Mouse (Mus musculus) left cerebral cortex, postnatal 10 days (tissue): ENCODE results near the gene Plekho2. TPM values are rescaled to one million over a fixed set of nuclear protein-coding genes. Genes with fewer than 3 reads are reported as not detected.

Experiments
- DNase-seq, 2 experiments: peaks; one replicate each; pipeline ENCODE4 v3.0.0; 2021 to 2022; ENCODE audit warnings: low spot score in 2 of 2, mixed read lengths in 1 of 2; ENCODE audit errors: extremely low spot score in 1 of 2
- intact Hi-C: fragments of 180-260 bp; cut with DNase I; formaldehyde crosslinking; loops from one replicate; pipeline ENCODE4 v1.15.1; 2025
- total RNA-seq, 2 experiments: library from RNA; stranded (reverse); gene quantifications; 2 replicates each; pipeline ENCODE4 v1.2.3; 2021

Plekho2 gene
- total RNA-seq, 2 experiments from 2014 or later: 4.9 to 9.5 TPM

DNA sequence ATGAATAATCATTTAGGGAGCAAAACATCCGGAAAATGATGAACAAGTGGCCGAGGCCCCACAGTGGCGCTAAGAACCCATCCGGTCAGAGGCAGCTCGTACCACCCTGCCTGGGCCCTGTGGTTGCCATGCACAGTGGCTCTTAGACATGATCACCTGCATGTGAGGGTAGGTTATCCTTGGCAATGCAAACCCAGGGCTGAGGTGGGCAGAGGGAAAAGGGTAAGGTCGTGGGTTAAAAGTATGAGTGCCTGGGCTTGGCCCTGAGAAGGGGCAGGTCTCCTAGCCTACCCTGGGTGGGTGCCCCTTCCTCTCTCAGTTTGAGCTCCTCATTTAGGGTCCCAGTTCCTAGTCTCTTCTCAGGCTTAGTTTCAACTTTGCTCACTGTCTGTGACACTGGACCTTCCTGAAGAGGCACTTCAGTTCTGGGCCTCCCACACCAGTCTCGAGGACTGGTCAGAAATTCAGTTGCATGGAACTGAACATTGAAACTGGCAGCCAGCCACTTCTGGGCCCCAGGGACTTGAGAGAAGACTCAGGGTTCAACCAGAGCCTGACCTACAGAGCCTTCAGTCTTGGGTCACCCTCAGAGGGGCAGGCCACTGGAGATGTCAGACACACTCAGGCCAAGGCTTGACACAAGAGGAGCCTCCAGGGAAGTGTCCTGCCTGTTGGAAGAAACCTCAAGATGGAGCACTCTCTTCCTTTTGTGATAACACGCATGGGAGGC, 41.8 kb downstream of the Plekho2 start:
- peak in 1 of 2 experiments; percentile 57 for DNase-seq
- intact Hi-C loops: no loop called here

GRCm38 (mm10) chr9:65536491-65536890, 43.3 kb downstream of the Plekho2 start:
- DNase-seq: no peak
- intact Hi-C loops: no loop called here

GRCm38 (mm10) chr9:65535789-65536469, 43.9 kb downstream of the Plekho2 start:
- intact Hi-C loops: no loop called here
- DNase-seq: no peak

DNA sequence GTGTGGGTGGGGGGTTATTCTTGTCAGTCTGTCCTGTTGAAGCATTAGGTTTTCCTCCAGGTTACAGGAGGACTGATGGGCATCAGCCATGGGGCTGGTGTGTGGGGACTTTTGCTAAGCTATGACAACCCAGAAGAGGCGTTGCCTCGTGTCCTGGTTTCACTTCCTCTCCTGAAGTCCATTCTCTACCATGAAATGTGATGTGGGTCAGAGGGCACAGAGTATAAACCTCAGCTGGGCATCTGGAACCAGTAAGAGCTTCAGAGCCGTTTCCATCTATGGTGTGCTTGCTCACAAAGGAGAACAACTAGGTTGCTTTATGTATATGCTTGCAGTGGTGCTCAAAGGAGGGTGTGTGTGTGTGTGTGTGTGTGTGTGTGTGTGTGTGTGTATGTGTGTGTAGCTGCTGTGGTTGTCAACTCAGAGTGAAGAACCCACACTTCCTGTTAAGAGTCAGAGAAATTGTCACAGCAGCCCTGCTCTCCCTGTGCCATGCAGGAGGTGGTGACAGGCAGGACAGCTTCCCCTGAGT, 44.6 kb downstream of the Plekho2 start:
- DNase-seq: peak in 1 of 2 experiments; percentile 23
- intact Hi-C loops: no loop called here

DNA sequence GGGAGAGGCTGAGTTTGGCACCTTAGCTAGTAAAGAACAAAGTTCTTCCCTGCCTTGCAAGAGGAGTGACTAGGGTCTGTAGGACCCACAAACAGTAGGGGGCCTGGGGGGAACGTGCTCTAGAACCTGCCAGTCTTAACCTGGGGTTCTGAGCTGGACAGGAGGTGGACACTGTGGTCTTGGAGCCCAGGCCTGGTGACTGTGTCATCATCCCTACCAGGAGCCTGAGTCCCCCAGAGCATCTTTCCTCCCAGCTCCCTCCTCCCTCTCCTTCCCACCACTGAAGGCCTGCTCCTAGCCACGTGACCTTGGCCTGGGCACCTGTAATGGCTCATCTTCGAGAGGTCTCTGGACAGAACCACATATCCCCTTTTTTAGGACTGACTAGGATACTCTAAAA, 45.7 kb downstream of the Plekho2 start:
- intact Hi-C loops: no loop called here
- DNase-seq: no peak

DNA sequence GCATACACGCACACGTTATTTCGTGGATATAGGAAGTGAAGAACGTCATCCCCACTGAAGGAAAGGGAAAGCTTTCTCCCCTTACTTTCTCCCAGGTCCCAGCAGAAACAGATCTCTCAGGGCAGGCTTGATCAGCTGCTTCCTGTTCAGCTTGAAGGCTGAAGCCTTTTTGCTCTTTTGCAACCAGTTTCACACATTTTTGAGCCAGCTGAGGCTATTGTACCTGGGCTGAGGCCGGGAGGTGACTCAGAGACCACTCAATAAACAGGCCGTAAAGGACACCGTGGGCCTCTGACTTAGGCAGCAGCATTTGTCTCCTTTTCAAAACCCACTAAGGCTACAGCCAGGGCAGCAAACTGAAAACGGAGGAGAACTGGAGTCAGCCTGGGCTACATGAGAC, 46.9 kb downstream of the Plekho2 start:
- intact Hi-C loops: no loop called here
- no peak for DNase-seq

DNA sequence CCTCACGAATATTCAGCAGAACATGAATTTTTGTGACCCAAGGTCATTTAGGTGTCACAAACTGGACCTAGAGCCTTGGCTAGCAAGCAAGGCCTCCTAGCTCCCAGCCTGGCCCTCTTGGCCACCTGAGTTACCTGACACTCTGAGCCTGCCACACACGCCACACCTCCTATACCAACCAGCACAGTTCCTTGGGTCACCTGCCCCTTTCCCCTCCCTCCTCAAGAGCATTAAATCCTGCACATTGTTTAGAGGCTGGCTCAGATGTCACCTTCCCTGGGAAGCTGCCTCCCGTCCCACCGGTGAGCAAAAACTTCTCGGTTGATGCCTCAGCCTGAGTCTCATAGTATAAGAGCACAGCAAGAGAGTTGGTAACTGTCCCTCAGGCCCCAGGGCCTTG, 48.6 kb downstream of the Plekho2 start:
- no peak for DNase-seq
- intact Hi-C loops: no loop called here

GRCm38 (mm10) chr9:65529659-65530058, 50.2 kb downstream of the Plekho2 start:
- DNase-seq: no peak
- intact Hi-C loops: no loop called here

DNA sequence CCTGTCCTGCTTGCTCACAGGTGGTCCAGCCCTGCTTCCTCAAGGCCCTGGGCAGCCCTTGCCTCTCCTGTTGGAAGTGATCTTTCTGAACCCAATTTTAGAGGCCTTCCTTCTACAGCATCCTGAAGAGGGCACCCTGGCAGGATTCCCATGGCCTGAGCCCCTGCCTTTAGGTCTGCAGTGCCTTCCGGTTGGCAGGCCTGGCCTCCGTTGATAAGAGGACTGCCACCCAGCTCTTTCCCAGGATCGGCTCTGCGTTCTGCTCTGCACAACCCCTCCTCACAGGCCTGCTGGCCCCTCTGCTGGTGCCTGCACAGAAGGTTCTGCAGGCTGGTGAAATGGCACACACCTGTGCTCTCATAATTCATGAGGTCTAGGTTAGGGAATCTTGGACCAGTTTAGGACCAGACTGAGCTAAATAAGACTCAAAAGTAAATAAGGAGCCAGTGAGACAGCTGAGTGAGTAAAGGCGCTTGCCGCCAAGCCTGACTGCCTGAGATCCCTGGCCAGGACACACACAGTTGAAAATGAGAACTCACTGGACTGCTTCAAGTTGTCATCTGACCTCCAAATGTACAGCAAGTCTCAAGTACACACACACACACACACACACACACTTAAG, 51.3 kb downstream of the Plekho2 start:
- DNase-seq: no peak

DNA sequence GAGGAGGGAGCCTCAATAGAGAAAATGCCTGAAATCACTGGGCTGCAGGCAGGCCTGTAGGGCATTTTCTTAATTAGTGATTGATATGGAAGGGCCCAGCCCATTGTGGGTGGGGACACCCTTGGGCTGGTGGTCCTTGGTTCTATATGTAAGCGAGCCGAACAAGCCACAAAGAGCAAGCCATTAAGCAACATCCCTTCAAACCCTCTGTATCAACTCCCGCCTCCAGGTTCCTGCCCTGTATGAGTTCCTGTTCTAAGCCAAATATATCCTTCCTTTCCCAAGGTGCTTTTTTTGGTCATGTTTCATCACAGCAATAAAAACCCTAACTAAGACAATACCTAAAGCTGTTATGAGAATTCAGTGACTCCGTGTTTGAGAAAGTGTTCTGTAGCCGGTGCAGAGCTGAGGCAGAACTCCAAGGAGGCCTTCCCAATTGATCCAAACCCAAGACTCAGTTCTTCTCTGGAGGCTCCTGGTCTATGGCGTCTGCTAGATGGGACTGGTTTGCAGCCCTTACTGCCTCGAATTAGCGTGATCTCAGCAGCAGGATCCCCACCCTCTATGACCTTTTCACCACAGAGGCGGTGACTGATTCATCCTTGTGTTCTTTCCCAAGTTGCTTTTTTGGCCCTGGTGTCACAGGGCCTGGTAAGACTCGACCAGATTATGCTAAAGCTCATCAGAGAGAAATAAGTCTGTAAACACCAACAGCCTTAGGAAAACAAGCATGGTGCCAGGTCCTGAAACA, 54.2 kb downstream of the Plekho2 start:
- no peak for DNase-seq
- intact Hi-C loops: loop anchor here (2.0 kb wide), 1 partner anchor 55 kb away; the partner anchor contains the start of gene Plekho2

More for the DNA sequence above, 51.3 kb downstream of the Plekho2 start:
- intact Hi-C loops: no loop called here

DNA sequence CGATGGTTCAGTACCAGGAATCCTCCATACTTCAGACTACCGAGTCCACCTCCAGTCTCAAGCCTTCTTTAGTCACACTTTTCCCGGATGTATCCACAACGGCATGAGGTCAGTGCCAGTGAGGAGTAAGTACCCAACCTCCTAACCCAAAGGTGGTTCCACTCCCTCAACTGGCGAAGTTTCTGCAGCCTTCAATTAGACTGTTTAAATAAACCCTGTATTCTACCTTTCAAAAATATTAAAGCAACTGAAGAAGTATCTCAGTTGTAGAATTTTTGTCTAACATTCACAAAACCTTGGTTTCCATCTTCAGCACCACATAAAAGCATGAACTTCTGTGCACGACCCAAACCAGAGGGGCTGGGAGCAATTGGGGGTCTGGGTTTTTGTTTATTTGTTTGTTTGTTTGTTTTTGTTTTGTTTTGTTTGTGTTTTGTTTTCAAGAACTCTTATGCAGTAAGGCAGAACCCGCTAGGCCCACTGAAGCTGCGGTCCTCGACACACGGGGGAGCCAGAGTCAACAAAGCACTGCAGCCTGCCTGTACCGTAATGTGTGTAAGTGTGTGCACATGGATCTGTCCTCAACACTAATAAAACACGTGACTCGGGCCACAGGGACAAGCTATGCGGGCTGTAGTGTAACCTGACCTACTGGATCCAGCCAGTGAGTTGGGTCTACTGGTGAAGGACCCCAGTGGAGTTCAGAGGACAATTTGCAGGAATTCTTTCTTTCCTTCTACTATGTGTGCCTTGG, 56.1 kb downstream of the Plekho2 start:
- DNase-seq: peak; percentile 69 to 84
- intact Hi-C loops: loop anchor here (2.0 to 5.0 kb wide), 2 partner anchors 57 to 139 kb away; partner anchors contain the start of gene Plekho2

GRCm38 (mm10) chr9:65520505-65520876, 59.3 kb downstream of the Plekho2 start:
- DNase-seq: no peak
- intact Hi-C loops: loop anchor here (5.0 kb wide), 1 partner anchor 142 kb away; no protein-coding TSS in a partner anchor

DNA sequence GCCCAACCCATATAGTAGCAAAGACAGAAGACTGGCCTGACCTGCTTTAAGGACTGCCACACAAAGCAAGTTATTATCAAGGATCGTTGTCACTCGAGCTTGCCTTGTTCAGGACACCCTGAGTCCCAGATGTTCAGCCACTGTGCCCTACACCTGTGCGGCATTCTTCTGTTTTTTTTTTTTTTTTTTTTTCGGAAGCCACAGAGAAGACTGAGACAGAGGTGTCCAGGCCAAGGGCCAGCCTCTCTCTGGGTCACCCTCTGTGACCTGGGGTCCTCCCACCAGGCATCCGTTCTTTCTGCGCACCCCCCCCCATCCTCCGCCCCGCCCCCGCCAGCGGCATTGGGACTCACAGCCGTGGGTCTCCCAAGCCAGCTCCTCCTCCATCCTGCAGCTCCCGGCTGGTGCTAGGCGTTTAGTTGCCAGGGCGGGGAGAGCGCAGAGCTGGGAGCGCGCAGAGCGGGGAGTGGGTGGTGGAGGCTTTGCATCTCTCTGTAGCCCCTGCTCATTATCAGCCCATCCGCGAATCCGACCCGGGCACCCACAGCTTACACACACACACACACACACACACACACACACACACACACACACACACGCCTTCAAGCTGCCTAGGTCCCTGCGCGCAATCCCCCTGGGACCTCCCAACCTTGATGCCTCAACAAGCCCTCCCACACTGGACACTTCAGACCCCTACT, 59.9 kb downstream of the Plekho2 start, which contains the start of gene Ankdd1a:
Gene Ankdd1a (minus strand): TSS at position 387 of the 698 bp plus-strand sequence.
- peak; percentile 34 to 79 for DNase-seq
- intact Hi-C loops: loop anchor here (5.0 kb wide), 1 partner anchor 142 kb away; no protein-coding TSS in a partner anchor

DNA sequence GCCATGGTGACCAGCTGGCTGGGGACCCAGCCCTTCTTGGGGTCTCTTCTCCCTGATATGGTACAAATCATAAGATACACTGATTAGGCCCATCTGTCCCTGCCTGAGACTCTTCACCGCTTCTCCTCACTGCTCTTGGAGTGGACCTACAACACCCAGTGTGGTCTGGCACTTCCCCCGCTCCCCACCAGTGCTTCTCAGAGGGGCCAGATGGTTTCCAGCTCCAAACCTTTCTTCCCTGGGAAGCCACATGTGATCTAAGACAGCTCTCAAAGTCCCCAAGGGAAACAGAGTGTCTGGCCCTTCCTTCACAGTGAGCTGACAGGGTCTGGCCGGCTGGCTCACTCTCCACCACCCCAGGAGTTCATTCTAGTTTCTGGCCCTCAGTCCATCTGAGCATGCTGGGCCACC, 65.0 kb downstream of the Plekho2 start:
- DNase-seq: peak in 1 of 2 experiments; percentile 22
- intact Hi-C loops: no loop called here

- peak in 1 of 2 experiments; percentile 22 for DNase-seq
- intact Hi-C loops: no loop called here
Measured at GRCm38 (mm10) chr9:65514431-65514830, 65.4 kb downstream of the Plekho2 start.

DNA sequence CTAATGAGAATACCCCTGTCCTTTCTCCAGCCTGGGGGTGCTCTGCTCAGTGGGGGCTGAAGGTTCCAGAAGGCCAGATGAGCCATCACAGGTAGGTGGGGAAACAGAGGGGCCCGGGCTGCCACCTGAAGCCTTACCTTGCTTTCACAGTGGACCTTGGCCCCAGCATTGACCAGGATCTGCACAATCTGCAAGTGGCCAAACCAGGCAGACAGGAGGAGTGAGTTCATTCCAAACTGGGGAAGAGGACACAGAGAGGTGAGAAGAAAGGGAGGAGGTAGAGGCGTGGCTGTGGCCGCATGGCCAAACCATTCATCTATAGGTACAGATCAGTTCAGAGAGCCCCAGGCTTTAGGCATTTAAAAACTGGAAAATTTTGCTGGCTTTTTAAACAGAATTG, 67.3 kb downstream of the Plekho2 start:
- intact Hi-C loops: no loop called here

DNA sequence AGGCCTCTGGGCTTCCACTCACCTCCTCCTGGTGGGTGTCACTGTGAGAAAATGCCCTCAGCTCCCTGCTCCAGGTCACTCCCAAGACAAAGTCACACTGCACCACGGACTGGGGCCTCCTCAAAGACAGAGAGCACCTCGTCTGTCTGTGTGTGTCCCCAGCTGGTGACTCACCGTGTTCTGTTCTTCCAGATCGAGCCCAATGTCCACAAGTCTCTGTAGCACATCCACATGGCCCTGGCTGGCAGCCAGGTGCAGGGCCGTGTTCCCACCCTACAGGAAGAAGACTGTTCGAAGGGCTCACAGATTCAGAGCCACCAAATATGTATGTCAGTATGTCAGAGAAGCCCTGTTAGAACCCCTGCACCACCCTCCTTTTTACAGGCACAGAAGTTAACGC, 71.4 kb downstream of the Plekho2 start:
- intact Hi-C loops: no loop called here
- DNase-seq: peak in 1 of 2 experiments; percentile 33

More for the DNA sequence above, 67.3 kb downstream of the Plekho2 start:
- no peak for DNase-seq
